Mouse (Mus musculus): ENCODE results near the gene Gprin1.

The Gprin1 gene

DNA sequence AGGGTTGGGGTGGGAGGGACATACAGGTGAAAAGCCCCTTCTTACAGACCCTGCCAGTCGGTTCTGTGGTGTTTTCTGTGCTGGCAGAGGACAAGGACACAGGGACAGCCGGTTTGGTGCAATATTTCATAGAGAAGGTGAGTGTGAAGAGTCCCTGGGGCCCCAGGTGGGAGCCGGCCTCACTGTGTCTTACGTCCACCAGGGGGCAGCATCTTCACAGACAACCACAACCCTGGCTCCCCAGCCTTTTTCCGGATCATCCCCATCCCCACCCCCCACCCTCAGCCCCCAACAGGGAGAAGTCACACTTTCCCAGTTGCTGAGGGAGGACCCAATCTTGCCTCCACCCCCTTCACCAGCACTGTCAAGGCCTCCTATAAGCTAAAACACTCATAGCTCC is 32.8 kb downstream of the Gprin1 start:
- DNase-seq = peak; percentile 66

DNA sequence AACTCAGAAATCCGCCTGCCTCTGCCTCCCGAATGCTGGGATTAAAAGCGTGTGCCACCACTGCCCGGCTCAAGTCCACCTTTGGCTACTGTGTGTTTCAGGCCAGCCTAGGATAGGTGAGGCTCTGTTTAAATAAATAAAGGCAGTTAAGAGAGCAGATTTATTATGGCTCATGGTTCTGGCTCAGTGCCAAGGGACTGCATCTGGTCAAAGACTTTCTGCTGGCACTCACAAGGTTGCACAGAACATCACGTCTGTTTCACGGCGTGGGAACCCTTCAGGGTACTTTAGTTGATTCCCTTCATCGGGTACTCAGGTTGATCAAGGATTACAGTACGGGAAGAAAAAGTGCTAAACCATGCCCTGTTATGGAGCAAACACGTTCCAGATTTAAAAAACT is 34.7 kb downstream of the Gprin1 start:
- no peak for DNase-seq

DNA sequence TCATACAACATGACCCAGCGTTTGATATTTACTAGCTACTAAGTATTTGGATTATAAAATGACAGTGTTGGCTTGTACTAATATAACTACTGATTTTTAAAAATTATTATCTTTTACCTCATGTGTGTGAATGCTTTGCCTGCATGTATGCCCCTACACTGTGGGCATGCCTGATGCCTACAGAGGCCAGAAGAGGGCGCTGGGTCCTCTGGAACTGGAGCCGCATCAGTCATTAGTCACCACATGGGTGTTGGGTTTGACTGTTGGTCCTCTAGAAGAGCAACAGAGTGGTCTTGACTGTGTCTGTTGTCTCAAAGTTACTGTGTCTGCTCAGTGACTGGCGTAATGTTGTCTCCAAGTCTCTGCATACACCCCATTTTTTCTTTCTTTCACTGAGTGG is 35.3 kb downstream of the Gprin1 start:
- DNase-seq = no peak

DNA sequence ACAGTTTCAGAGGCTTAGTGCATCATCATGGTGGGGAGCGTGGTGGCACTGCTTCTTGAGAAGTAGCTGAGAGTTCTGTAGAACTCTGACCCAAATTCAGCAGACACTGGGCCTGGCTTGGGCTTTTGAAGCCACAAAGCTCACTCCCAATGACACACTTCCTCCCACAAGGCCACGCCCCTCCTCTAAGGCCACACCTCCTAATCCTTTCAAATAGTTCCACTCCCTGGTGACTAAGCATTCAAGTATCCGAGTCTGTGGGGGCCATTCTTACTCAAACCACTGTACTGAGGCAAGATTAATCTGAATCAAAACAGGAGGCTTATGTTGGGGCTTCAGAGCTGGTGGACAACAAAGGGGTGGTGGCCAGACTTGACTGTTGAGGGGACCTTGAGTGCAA is 38.8 kb downstream of the Gprin1 start:
- no peak for DNase-seq

DNA sequence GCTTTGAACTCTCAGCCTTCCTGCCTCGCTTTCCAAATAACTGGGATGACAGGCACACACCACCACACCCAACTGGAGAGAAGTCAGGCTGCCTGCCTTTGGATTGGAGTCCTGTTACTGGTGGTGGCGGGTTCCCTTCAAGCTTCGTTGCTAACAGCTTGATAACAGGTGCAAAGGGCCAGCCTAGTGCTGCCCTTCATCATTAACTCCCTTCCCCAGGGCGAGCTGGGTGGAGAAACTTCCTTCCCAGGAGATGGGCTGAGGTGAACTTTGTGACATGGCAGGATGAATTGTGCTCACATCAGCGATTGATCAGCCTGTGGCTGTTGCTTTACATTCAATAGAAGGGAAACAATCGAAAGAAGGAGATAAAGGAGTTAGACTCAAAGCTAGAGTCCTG is 44.8 kb downstream of the Gprin1 start:
- no peak for DNase-seq

DNA sequence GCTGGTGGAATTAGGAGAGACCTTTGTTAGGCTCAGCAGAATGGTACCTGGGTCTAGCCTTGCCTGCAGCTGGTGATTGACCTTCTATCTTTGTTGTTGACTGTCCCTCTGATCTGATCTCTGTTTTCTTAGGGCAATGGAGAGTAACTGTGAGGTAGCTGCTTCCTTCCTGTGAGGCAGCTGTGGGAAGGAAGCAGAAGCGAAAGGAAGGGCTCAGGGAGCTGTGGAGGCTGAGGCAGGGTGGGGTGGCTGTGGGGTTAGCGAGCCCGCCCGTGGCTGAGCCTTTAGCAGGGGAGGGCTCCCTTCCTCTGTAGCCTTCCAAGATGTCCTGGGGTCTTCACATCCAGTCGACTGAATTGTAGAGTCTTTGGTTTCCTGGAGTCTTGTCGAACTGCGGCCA is 47.2 kb downstream of the Gprin1 start:
- DNase-seq = no peak

DNA sequence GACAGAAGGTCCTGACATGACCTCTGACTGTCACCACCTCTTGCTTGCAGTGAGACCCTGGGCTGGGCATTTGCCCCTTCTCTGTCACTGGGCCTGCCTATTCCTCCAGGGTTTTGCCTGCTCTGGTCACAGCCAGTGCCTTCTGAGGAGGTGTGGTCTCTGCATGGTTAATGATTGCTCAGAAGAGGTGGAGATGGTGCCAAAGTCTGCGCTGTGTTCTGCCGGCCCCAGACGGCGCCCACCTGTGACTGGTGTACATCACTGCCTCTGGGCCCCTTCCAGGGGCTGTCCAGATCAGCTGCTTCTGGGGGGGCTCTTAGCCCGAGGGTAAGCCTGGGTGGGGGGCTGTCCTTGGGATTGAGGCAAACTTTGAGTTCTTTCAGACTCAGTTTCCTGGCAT is 48.4 kb downstream of the Gprin1 start, which contains the start of gene Cdhr2:
Gene Cdhr2, plus strand, starts transcription at position 219 of the 400 bp plus-strand sequence.
- DNase-seq = no peak

DNA sequence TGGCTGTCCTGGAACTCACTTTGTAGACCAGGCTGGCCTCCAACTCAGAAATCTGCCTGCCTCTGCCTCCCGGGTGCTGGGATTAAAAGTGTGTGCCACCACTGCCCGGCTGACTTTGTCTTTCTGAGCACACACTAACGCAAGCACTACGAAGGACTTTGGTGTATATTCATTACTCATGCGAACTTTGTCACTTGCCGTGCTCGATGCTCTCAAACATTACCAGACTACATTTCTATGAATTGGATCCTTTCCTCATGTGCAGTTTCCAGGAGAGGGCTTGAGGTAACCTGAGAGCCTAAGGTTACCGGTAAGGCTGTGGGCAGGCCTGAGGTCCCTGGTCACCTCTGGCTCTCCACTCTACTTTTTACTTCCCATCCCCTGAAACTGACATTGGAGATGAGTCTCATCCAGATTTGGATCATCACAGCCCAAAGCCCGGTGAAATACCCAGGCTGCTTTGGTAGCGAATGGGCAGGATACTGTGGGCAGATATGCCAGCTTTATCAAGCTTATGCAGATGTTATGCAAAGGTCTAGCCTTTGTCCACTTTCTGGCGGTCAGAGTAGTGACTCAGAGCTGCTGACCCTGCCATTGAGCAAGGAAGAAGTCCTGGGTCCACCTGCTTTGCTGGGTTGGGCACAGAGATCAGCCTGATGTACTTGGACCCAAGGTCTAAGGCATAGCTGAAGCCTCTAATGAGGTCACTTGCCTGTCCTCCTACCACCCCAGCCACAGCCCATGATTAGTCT is 54.0 kb downstream of the Gprin1 start:
- DNase-seq = peak; percentile 55

DNA sequence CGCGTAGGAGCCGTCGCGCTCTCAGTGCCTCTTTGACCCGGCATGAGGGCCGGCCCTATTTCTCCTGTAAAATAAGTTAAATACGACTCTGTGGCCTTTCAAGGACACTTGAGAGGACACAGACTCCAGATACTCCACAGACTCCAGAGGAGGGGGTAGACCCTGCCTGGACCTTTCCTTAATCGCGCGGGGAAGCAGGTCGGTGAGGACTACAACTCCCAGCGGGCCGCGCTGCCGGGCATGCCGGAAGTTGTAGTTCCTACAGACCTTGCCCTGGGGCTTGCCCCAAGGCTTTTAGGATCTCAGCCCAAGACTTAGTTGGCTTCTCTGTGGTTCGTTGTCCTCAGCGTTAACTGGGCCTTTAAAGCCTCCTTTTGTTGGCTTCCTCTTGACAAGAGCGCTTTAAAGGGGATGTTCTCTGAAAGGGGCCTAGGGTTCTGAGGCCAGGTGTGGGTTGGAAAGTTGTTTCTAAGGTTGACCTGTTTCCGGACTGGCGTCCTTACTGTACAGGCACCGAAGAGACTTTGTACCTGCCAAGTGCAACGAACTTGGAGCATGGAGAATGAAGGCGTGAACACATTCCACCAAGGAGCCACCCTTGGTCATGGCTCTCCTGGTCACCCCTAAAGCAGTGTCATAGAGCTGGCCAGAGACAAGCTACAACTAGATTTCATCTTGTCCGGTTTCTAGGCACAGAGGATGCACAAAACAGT is 55.2 kb downstream of the Gprin1 start:
- peak; percentile 94 for DNase-seq

DNA sequence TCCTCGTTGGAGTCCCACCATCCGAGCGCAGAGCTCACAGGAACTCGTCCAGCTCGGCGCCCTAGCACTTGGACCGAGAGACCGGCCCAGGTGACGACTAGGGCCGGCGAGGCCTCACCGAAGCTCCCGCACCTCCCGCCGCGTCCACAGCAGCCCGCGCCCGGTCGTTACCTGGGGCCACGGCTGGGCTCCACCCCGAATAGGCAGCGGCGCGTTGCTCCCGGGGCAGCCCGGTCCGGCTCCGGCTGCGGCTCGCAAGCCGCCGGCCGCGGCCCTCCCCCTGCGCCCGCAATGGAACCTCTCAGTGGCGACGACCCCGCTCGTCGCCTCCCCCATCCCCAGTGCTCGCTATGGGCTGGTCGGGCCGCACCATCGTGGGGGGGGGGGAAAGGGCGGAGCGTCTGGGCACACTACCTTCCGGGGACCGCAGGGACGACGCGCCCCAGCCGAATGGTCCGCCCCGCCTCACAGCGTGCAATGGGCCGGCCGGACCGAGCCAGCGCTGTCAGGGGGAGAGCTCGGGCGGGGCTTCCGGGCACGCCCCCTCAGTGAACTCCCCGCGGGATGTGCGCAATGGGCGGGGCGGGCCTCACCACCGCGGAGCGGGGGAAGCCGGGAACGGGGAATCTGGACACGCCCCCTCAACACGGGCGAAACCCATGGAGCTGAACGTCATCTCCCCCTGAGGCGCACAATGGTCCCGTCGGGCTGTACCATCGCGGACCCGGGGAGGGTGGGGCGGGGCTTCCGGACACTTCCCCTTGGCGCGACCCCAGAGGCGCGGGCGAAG is 55.9 kb downstream of the Gprin1 start, which contains the start of gene Rnf44:
Gene Rnf44, minus strand, starts transcription at position 350 of the 790 bp plus-strand sequence.
- DNase-seq = peak; percentile 100

DNA sequence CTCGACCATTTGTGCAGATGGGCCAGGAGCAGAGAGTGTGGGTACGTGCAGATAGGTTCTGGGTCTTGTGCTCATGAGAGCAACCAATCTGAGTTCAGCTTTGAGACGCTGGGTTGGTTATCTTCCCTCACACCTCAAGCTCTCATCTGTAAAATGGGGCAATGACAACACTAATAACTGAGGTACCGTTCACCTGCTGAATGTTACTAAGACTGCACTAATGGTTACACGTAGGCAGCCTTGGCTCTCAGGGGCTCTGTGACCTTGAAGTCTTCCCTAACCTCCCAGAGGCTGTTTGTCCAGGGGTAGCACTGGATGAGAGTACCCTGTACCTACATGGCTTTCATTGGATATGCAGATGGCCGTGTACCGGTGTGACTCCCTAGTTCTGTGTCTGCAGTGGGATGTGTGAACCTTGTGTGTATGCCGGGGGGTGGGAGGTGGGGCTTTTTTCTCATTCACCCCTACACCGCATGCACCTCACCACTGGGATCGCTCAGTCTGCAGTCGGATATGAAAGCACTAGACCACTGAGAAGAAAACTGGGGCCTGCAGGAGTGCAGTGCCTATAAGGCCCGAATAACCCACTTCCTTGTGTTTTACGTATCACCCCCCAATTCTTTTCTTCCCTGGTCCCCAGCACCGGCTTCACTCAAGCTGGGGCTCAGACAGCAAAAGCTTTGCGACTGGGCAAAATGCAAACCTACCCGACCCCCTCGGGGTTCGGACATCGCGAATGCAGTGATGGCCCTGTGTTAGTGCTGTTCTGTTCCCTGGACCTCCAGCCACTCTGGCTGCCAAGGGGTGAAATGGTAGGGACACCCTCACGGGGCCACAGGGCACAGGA is 56.7 kb downstream of the Gprin1 start:
- no peak for DNase-seq

DNA sequence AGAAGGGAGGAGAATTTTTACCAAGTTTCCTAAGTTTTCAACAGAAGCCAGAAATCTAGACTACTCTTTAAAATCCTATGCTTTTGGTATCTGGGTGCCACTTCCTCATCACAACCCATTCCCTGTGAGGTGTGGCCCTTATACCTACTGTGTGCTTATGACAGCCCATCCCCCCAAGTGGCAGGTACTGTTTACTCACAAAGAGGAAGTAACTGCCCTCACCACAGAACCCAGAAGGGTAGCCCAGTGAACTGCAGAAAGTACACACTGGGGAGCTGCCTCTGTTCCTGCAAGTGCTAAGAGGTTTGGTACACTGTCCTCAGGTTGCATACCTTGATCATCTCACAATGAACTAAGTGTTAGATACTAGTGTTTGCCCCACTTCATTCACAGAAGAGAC is 57.9 kb downstream of the Gprin1 start:
- peak; percentile 42 for DNase-seq

DNA sequence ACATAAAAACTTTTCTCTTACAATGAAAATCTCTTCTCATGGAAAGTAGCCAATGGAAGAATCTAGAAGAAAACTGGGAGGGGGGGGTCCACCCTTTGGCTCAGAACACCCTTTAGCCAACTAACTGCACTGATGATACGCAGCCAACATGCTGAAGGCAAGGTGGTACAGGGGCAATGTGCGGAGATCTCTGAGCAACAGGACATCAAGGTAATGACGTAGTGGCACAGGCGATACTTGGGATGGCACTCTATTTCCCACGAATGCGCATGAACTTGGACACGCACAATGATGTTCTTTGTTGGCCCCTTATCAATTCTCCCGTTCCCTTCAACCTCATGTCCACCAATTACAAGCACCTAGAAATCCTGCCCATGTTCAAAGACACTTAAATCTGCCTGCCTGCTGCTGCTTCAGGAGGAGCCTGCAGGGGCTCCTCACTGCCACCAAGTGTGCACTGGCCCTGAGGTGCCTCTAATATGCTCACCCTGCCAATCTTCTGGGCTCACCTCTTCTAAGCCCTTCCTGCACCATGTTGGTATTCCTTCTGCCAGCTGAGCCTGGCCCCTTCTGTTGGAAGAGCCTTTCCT is 59.4 kb downstream of the Gprin1 start:
- peak; percentile 58 for DNase-seq

DNA sequence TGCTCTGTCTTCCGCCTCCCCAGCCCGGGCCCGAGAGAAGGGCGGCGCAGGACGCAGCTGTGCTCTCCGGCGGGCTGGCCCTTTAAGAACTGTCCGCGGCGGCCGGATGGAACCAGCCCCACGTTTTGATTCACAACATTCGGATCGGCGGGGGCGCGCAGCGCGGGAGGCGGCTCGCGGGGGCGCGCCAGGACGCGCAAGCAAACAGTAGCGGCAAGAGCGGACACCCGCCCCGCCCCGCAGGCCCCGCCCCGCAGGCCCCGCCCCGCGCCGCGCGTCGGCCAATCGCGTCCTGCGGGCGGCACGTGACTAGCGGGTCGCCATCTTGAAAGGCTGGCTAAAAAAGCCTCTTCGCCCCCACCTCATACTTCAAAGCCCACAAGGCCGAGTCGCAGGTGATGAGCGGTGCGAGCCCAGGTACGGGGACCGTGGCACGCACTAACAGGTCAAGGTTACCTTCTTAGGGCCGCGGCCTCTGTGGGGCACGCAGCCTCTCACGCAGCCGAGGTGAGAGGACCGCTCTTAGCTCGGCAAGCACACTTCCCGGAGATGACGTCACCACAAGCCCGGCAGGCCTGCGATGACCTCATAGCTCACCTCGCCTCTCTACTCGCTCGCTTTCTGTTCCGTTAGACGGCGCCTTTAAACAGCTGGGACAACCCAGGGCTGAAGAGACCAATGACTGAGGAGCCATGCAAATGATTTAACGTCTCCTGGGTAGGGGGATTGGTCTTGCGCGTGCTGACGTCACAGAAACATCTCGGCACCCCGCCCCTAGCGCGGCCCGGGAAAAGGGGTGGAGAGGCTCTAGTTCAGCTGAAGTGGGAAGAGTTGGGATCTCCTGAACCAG is 61.9 kb downstream of the Gprin1 start:
- DNase-seq = peak; percentile 98

DNA sequence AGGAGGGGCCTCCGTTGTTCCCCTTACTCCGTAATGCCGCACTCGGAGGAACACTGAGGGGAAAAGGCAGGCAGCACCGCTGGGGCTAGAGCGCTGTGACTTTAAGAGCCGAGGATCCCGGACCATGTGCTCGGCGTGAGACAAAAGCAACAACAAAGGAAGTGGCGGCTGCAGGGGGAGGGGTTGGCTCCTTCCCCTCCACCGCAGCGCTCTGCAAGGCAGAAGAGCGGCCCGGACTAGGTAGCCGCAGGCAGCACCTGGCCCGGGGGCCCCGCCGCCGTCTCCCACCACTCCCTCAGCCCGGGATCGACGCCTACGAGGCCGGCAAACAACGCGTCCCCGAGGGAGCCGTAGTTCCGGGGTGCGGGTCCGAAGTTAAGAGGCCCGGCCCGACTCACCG is 62.6 kb downstream of the Gprin1 start:
- DNase-seq = no peak
